Mouse (Mus musculus) T-cell, adult 2 months (primary cell): ENCODE data around the gene Rasal3.

Experiments
- DNase-seq: peaks from one replicate; pipeline ENCODE4 v3.0.0; 2022; ENCODE audit warnings: low spot score

Gene Rasal3

GRCm38 (mm10) chr17:32354211-32354610 is 49.2 kb downstream of the Rasal3 start:
- DNase-seq, result no peak

GRCm38 (mm10) chr17:32353696-32354095 is 49.7 kb downstream of the Rasal3 start:
- DNase-seq, result no peak

GRCm38 (mm10) chr17:32351726-32352125 is 51.7 kb downstream of the Rasal3 start:
- DNase-seq, result no peak

GRCm38 (mm10) chr17:32351269-32351668 is 52.1 kb downstream of the Rasal3 start:
- DNase-seq, result no peak

- peak; percentile 95 for DNase-seq
These were observed 52.9 kb downstream of the Rasal3 start, which contains the start of gene Akap8l for GRCm38 (mm10) chr17:32350382-32350983. Akap8l (minus strand) TSS chr17:32350607.

- DNase-seq, result no peak
These were observed 53.5 kb downstream of the Rasal3 start for GRCm38 (mm10) chr17:32349851-32350381.

GRCm38 (mm10) chr17:32349037-32349732 is 54.2 kb downstream of the Rasal3 start:
- peak; percentile 40 for DNase-seq

- DNase-seq, result no peak
These were observed 55.0 kb downstream of the Rasal3 start for GRCm38 (mm10) chr17:32348406-32348805.

- DNase-seq, result peak; percentile 29
These were observed 62.3 kb downstream of the Rasal3 start for GRCm38 (mm10) chr17:32341102-32341501.
